Mouse (Mus musculus): ENCODE measurements around the gene Fthl17f. TPM values are rescaled to one million over a fixed set of nuclear protein-coding genes. Genes with fewer than 3 reads are reported as not detected.

The Fthl17f gene
- polyA plus RNA-seq (2015; fragmentation: Nextera tagmentation; extraction: Ambion mirVana) = not detected in 2 replicates

GRCm38 (mm10) chrX:9062715-9063114 lies at the start of gene Fthl17f:
Fthl17f (plus strand) TSS chrX:9063015.

GRCm38 (mm10) chrX:9033193-9033592 lies 29.6 kb upstream of the Fthl17f start, which contains the start of gene Fthl17e:
Fthl17e (plus strand) TSS chrX:9033493.

GRCm38 (mm10) chrX:9104262-9104661 lies 41.4 kb downstream of the Fthl17f start, which contains the start of gene 4930402K13Rik:
4930402K13Rik (plus strand) TSS chrX:9104562.

Other genes starting within 250 kb of the Fthl17f start
- not detected in 2 replicates for gene Gm6592, start 219.0 kb upstream of the Fthl17f start, polyA plus RNA-seq (2015; fragmentation: Nextera tagmentation; extraction: Ambion mirVana)
- gene Gm5751, start 188.8 kb upstream of the Fthl17f start, polyA plus RNA-seq (2015; fragmentation: Nextera tagmentation; extraction: Ambion mirVana) = not detected in 2 replicates
- 1.1 and 1.3 TPM in 2 replicates for gene B630019K06Rik, start 170.6 kb upstream of the Fthl17f start, polyA plus RNA-seq (2015; fragmentation: Nextera tagmentation; extraction: Ambion mirVana)
- not detected in 2 replicates for gene Fthl17b, start 100.0 kb upstream of the Fthl17f start, polyA plus RNA-seq (2015; fragmentation: Nextera tagmentation; extraction: Ambion mirVana)
- gene Fthl17c, start 86.5 kb upstream of the Fthl17f start, polyA plus RNA-seq (2015; fragmentation: Nextera tagmentation; extraction: Ambion mirVana) = not detected in 2 replicates
- gene Fthl17d, start 76.3 kb upstream of the Fthl17f start, polyA plus RNA-seq (2015; fragmentation: Nextera tagmentation; extraction: Ambion mirVana) = not detected in 2 replicates
- not detected in 2 replicates for gene Fthl17e, start 29.5 kb upstream of the Fthl17f start, polyA plus RNA-seq (2015; fragmentation: Nextera tagmentation; extraction: Ambion mirVana)
- gene 4930402K13Rik, start 41.5 kb downstream of the Fthl17f start, polyA plus RNA-seq (2015; fragmentation: Nextera tagmentation; extraction: Ambion mirVana) = not detected in 2 replicates
- 5.8 and 6.9 TPM in 2 replicates for gene Lancl3, start 136.9 kb downstream of the Fthl17f start, polyA plus RNA-seq (2015; fragmentation: Nextera tagmentation; extraction: Ambion mirVana)
- 0.28 and 0.40 TPM in 2 replicates for gene Gm14862, start 193.9 kb downstream of the Fthl17f start, polyA plus RNA-seq (2015; fragmentation: Nextera tagmentation; extraction: Ambion mirVana)
- gene Xk, start 209.7 kb downstream of the Fthl17f start, polyA plus RNA-seq (2015; fragmentation: Nextera tagmentation; extraction: Ambion mirVana) = 14.3 and 20.8 TPM in 2 replicates
- 0.52 TPM in 1 of 2 replicates, not detected in the other for gene H2al1m, start 220.7 kb downstream of the Fthl17f start, polyA plus RNA-seq (2015; fragmentation: Nextera tagmentation; extraction: Ambion mirVana)